Mouse (Mus musculus): ENCODE measurements around the gene Olfr545. TPM values are rescaled to one million over a fixed set of nuclear protein-coding genes. Genes with fewer than 3 reads are reported as not detected.

Olfr545 gene
- polyA plus RNA-seq (2015; fragmentation: Nextera tagmentation; extraction: Ambion mirVana): not detected in 2 replicates

DNA sequence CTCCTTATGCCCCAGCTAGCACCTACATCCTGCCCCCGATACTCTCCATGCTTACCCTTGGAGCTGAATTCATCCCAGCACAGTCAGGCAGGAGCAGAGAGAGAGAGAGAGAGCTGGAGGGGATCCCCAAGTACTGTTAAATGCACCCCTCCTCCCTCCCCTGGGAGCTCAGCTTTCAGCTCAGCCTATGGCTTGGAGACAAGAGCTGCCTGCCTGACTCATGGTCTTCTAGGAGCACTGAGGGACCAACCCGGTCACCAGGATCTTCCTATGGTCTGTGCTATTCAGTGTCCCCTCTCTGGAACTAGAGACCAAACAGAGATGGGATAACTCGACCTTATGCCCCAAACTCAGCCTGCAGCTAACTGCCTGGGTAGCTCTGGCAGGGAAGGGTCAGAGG lies at the start of gene Olfr545:
Gene Olfr545 (minus strand): TSS at position 101 of the 400 bp plus-strand sequence.

GRCm38 (mm10) chr7:102540596-102540995 lies 41.2 kb upstream of the Olfr545 start, which contains the start of gene Olfr548-ps1:
Gene Olfr548-ps1 (plus strand): TSS chr7:102540896.

DNA sequence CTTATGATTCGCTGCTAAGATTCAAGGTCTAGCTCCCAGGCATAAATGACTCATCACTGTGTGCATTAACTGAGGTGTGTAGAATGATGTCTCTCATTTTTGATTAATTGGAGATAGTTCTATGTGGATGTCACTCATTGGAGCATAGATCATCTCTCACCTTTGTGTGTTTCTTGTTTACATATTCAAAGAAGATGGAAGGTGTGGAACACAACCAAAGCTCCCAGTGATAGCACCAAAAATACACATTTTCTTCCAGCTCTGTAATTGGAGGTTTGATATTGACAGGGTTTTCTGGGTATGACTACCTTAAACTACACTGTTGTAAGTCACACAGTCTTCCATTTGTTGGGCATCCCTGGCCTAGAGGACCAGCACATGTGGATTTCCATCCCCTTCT lies 35.1 kb upstream of the Olfr545 start, which contains the start of gene Olfr547:
Gene Olfr547 (plus strand): TSS at position 301 of the 400 bp plus-strand sequence.

GRCm38 (mm10) chr7:102488161-102488560 lies 11.2 kb downstream of the Olfr545 start, which contains the start of gene Olfr544:
Gene Olfr544 (minus strand): TSS chr7:102488313.

GRCm38 (mm10) chr7:102481579-102481978 lies 17.8 kb downstream of the Olfr545 start, which contains the start of gene Olfr543:
Gene Olfr543 (minus strand): TSS chr7:102481679.

DNA sequence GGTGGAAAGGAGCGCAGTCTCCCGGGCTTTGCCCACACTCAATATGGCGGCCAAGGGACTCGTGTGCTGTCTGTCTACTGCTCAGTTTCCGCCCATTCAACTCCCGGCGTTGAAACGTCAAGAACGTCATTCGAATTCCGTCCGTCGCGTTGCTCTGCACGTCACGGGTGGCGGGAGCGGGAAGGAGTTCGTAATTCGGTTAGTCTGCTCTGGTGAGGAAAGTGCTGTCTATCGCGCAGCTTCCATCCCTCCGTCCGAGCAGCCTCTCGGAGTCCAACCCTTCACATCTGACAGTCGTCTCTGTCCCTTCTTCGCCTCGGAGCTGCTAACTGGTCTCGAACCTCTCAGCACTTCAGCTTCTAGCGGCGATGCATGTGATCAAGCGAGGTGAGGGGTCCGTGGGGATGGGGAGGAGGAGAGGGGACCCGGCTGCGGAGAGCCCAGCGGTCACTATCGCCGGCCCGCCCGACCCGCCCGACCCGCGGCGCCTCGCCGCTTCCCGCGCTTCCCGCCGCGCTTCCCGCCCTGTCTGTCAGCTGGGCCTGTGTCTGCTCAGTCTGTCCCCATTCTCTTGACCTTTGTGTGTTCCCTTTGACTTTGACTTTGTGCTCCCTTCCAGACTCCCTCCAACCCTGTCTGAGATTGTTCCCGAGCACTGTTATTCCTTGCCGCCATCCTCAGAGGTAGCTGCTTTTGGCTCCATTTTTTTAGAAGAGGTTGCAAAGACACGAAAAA lies 57.5 kb downstream of the Olfr545 start, which contains the start of gene Rrm1:
Gene Rrm1 (plus strand): TSS at position 39 of the 735 bp plus-strand sequence.

Other genes starting within 250 kb of the Olfr545 start
- gene Rhog, start 243.5 kb downstream of the Olfr545 start, polyA plus RNA-seq (2015; fragmentation: Nextera tagmentation; extraction: Ambion mirVana): 67.7 and 84.5 TPM in 2 replicates
- 42.4 and 46.2 TPM in 2 replicates for gene Stim1, start 231.8 kb downstream of the Olfr545 start, polyA plus RNA-seq (2015; fragmentation: Nextera tagmentation; extraction: Ambion mirVana)
- 45.5 and 58.6 TPM in 2 replicates for gene Rrm1, start 57.9 kb downstream of the Olfr545 start, polyA plus RNA-seq (2015; fragmentation: Nextera tagmentation; extraction: Ambion mirVana)
- gene Olfr543, start 17.9 kb downstream of the Olfr545 start, polyA plus RNA-seq (2015; fragmentation: Nextera tagmentation; extraction: Ambion mirVana): 0.15 and 0.28 TPM in 2 replicates
- 0.05 TPM in 2 replicates for gene Olfr544, start 11.3 kb downstream of the Olfr545 start, polyA plus RNA-seq (2015; fragmentation: Nextera tagmentation; extraction: Ambion mirVana)
- gene Olfr547, start 35.2 kb upstream of the Olfr545 start, polyA plus RNA-seq (2015; fragmentation: Nextera tagmentation; extraction: Ambion mirVana): not detected in 2 replicates
- not detected in 2 replicates for gene Olfr548-ps1, start 41.3 kb upstream of the Olfr545 start, polyA plus RNA-seq (2015; fragmentation: Nextera tagmentation; extraction: Ambion mirVana)
- gene Olfr549, start 50.3 kb upstream of the Olfr545 start, polyA plus RNA-seq (2015; fragmentation: Nextera tagmentation; extraction: Ambion mirVana): not detected in 2 replicates
- gene Trim21, start 65.9 kb upstream of the Olfr545 start, polyA plus RNA-seq (2015; fragmentation: Nextera tagmentation; extraction: Ambion mirVana): 0.45 and 0.80 TPM in 2 replicates
- not detected in 2 replicates for gene Olfr550, start 71.9 kb upstream of the Olfr545 start, polyA plus RNA-seq (2015; fragmentation: Nextera tagmentation; extraction: Ambion mirVana)
- gene Olfr551, start 92.3 kb upstream of the Olfr545 start, polyA plus RNA-seq (2015; fragmentation: Nextera tagmentation; extraction: Ambion mirVana): not detected in 2 replicates
- not detected in 2 replicates for gene Olfr552, start 98.2 kb upstream of the Olfr545 start, polyA plus RNA-seq (2015; fragmentation: Nextera tagmentation; extraction: Ambion mirVana)
- gene Olfr553, start 118.6 kb upstream of the Olfr545 start, polyA plus RNA-seq (2015; fragmentation: Nextera tagmentation; extraction: Ambion mirVana): not detected in 2 replicates
- gene Olfr554, start 138.9 kb upstream of the Olfr545 start, polyA plus RNA-seq (2015; fragmentation: Nextera tagmentation; extraction: Ambion mirVana): not detected in 2 replicates
- not detected in 2 replicates for gene Olfr555, start 159.2 kb upstream of the Olfr545 start, polyA plus RNA-seq (2015; fragmentation: Nextera tagmentation; extraction: Ambion mirVana)
- gene Olfr556, start 165.3 kb upstream of the Olfr545 start, polyA plus RNA-seq (2015; fragmentation: Nextera tagmentation; extraction: Ambion mirVana): not detected in 2 replicates
- gene Trim68, start 187.8 kb upstream of the Olfr545 start, polyA plus RNA-seq (2015; fragmentation: Nextera tagmentation; extraction: Ambion mirVana): 17.6 and 21.1 TPM in 2 replicates
- gene Olfr557, start 196.3 kb upstream of the Olfr545 start, polyA plus RNA-seq (2015; fragmentation: Nextera tagmentation; extraction: Ambion mirVana): not detected in 2 replicates
- gene Olfr558, start 202.6 kb upstream of the Olfr545 start, polyA plus RNA-seq (2015; fragmentation: Nextera tagmentation; extraction: Ambion mirVana): 0.28 and 0.49 TPM in 2 replicates
- gene Olfr33, start 219.5 kb upstream of the Olfr545 start, polyA plus RNA-seq (2015; fragmentation: Nextera tagmentation; extraction: Ambion mirVana): not detected in 2 replicates
- not detected in 2 replicates for gene Olfr559, start 227.9 kb upstream of the Olfr545 start, polyA plus RNA-seq (2015; fragmentation: Nextera tagmentation; extraction: Ambion mirVana)

Measured in urinary bladder, postnatal 0 days (tissue).